Mouse (Mus musculus): ENCODE measurements around the gene 4930568D16Rik.

DNA sequence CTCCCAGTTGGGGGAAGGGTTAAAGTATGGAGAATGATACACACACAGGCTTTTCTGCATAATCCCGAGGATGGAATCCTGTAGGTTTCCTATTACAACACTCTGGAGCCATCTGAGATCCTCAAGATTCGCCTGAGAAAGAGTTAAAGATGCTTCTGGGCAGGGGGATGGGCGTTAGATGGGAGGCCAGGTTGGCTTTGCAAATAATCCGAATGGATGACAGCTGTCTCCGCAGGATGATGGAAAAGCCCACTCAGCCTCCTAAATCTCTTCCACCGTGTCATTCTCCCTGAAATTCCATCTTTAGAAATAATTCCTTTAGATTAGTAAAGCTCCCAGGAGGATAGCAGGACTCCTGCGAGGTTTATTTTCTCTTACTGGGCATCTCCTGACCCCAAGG lies 31.9 kb downstream of the 4930568D16Rik start:
- TF ChIP-seq CTCF (IDR thresholded peaks at IDR 0.05; ENCODE audit: insufficient read depth, low read depth, low read length) (no peak), POLR2A (IDR thresholded peaks at IDR 0.05; ENCODE audit: insufficient read depth, low read depth, low read length) (no peak)
